Mouse (Mus musculus) lung, postnatal 0 days (tissue): ENCODE data around the gene Nek6.

Experiments
- CTCF ChIP-seq: IDR thresholded peaks from 2 replicates; pipeline ENCODE4 v1.5.1; 2016; ENCODE audit warnings: antibody characterized with exemption, mild to moderate bottlenecking
- EP300 ChIP-seq: IDR thresholded peaks from 2 replicates; pipeline ENCODE4 v1.6.1; 2016; ENCODE audit warnings: antibody characterized with exemption, mild to moderate bottlenecking, control low read depth

DNA sequence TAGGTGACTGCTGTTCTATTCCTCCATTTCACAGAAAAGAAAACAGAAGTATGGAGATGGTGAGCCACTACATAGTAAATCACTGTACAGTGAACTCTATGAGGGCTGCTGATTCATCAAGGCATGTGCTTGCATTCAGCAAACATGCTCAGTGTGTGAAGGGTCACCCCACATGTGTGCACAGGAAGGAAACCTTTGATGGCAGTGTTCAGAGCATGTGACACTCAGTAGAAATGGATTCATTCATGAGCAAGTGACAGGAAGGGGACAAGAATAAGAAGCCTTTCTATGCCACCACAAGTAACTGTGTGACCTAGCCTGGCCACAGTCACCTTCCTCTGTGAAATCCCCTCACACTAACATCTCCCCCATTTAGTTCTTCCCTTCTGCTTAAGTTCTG lies 38.6 kb upstream of the Nek6 start:
- TF ChIP-seq CTCF (no peak), EP300 (no peak)
